Mouse (Mus musculus): ENCODE data around the gene Cacna1e. TPM values are rescaled to one million over a fixed set of nuclear protein-coding genes. Genes with fewer than 3 reads are reported as not detected.

Gene Cacna1e
- total and polyA plus RNA-seq, 3 experiments, result 0.60 to 8.5 (median 2.5) TPM

DNA sequence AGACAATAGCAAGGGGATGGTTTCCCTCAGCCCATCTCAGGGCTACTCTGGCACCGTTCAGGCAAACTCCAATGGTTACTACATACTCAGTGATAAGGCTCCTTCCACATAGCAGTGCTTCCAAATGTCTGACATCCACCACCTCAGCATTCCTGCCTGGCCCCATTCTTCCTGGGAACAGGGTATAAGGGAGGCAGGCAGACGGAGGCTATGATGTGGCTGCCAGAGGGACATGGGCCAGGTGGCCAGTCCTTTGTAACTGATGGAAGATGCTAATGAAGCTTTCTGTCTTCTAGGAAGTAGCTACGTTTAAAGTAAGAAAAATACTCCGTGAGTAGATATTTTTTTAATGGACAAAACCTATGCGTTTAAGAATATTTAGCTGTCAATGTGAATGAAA lies 3.7 kb upstream of the Cacna1e start:
- Histone ChIP-seq H3K27me3 (replicated peaks) (no peaks in the 10 kb centered on the region), H3K9me3 (replicated peaks; ENCODE audit: low read length) (peaks cover 5% of the 10 kb centered on the region)
- dilution Hi-C loops (cut with MboI; ENCODE audit: extremely low pct_ligation_motif_present, extremely low pct_unique_long_range_greater_than_20kb, low sequenced_read_pairs), result no loop called here

GRCm38 (mm10) chr1:154887546-154887945 lies 3.2 kb upstream of the Cacna1e start:
- no peaks in the 10 kb centered on the region for H3K36me3 ChIP-seq (replicated peaks in 1 of 2; ENCODE audit: control insufficient read depth in 1 of 2, insufficient read depth in 1 of 2, low read length in 1 of 2)
- dilution Hi-C loops (cut with MboI; ENCODE audit: extremely low pct_ligation_motif_present, extremely low pct_unique_long_range_greater_than_20kb, low sequenced_read_pairs) (no loop called here), in situ Hi-C loops (cut with MboI; ENCODE audit: low pct_ligation_motif_present, low pct_unique_long_range_greater_than_20kb, low sequenced_read_pairs) (loop anchor here (10.0 kb wide), 3 partner anchors 103 to 603 kb away; no protein-coding TSS in a partner anchor)
- H3K27ac ChIP-seq (ENCODE audit: insufficient read depth, low read depth), result no peak overlapping the region
- H3K27me3 ChIP-seq (replicated peaks), result no peaks in the 10 kb centered on the region
- DNase-seq (ENCODE audit: extremely low read depth), result no peak
- peaks cover 16% of the 10 kb centered on the region for H3K79me2 ChIP-seq (replicated peaks; ENCODE audit: control insufficient read depth, extremely low read depth, insufficient read depth, poor library complexity, severe bottlenecking)
- peaks cover 1% of the 10 kb centered on the region for H3K9me3 ChIP-seq (replicated peaks; ENCODE audit: low read length)
- no peak overlapping the region for H3K4me3 ChIP-seq (replicated peaks in 1 of 3; ENCODE audit: low read depth in 2 of 3, low read length in 2 of 3, poor library complexity in 1 of 3)
- H3K9ac ChIP-seq (ENCODE audit: insufficient read depth, low read depth), result no peak overlapping the region
- H3K4me1 ChIP-seq (ENCODE audit: control insufficient read depth in 1 of 2, insufficient read depth in 2 of 2), result peaks cover 0 to 6% of the 10 kb centered on the region in 2 experiments; a peak in 2 of 4 replicates
- no peak for TF ChIP-seq CTCF (conservative IDR thresholded peaks at IDR 0.05 in 1 of 2, IDR thresholded peaks at IDR 0.05 in 1 of 2; ENCODE audit: low read depth in 2 of 2, low read length in 2 of 2)
- no peak for TF ChIP-seq USF2 (conservative IDR thresholded peaks at IDR 0.05; ENCODE audit: low read depth, low read length)
- TF ChIP-seq CHD1 (IDR thresholded peaks at IDR 0.05; ENCODE audit: low read depth, low read length), result no peak
- TF ChIP-seq EP300 (IDR thresholded peaks at IDR 0.05; ENCODE audit: low read length), result no peak
- no peak for TF ChIP-seq USF1 (IDR thresholded peaks at IDR 0.05; ENCODE audit: low read depth, low read length)
- no peak for TF ChIP-seq UBTF (IDR thresholded peaks at IDR 0.05; ENCODE audit: low read depth, low read length)
- TF ChIP-seq ELF1 (IDR thresholded peaks at IDR 0.05; ENCODE audit: low read depth, low read length), result no peak
- no peak for TF ChIP-seq GABPA (IDR thresholded peaks at IDR 0.05; ENCODE audit: insufficient replicate concordance, low read depth, low read length)
- TF ChIP-seq JUN (IDR thresholded peaks at IDR 0.05; ENCODE audit: insufficient read depth, low read depth, low read length), result no peak
- H3K4me2 ChIP-seq (ENCODE audit: insufficient read depth, low read depth, poor library complexity, severe bottlenecking), result no peak overlapping the region

More for the DNA sequence above, 3.7 kb upstream of the Cacna1e start:
- peaks cover 0 to 6% of the 10 kb centered on the region in 2 experiments; a peak in 2 of 4 replicates for H3K4me1 ChIP-seq (ENCODE audit: control insufficient read depth in 1 of 2, insufficient read depth in 2 of 2)
- TF ChIP-seq MAFK (IDR thresholded peaks at IDR 0.05; ENCODE audit: insufficient replicate concordance, low read length) (no peak), KAT2A (IDR thresholded peaks at IDR 0.05; ENCODE audit: insufficient replicate concordance, low read length) (no peak), NRF1 (IDR thresholded peaks at IDR 0.05; ENCODE audit: low read depth, low read length) (no peak), USF1 (IDR thresholded peaks at IDR 0.05; ENCODE audit: low read depth, low read length) (no peak), MAZ (IDR thresholded peaks at IDR 0.05; ENCODE audit: low read depth, low read length) (no peak), IRF4 (IDR thresholded peaks at IDR 0.05; ENCODE audit: low read depth, low read length) (no peak), RCOR1 (conservative IDR thresholded peaks at IDR 0.05; ENCODE audit: low read depth, low read length) (no peak), PAX5 (IDR thresholded peaks at IDR 0.05; ENCODE audit: low read length) (no peak), JUND (conservative IDR thresholded peaks at IDR 0.05; ENCODE audit: low read depth, low read length) (no peak), MYC (IDR thresholded peaks at IDR 0.05; ENCODE audit: low read depth, low read length) (no peak), ZKSCAN1 (IDR thresholded peaks at IDR 0.05; ENCODE audit: borderline replicate concordance, low read depth, low read length) (no peak), UBTF (IDR thresholded peaks at IDR 0.05; ENCODE audit: low read depth, low read length) (no peak), SIN3A (IDR thresholded peaks at IDR 0.05; ENCODE audit: low read length) (no peak)
- in situ Hi-C loops (cut with MboI; ENCODE audit: low pct_ligation_motif_present, low pct_unique_long_range_greater_than_20kb, low sequenced_read_pairs), result loop anchor here (10.0 kb wide), 3 partner anchors 103 to 603 kb away; no protein-coding TSS in a partner anchor
- H3K4me3 ChIP-seq (replicated peaks in 1 of 3; ENCODE audit: low read depth in 2 of 3, low read length in 2 of 3, poor library complexity in 1 of 3), result no peak overlapping the region
- peaks cover 11% of the 10 kb centered on the region for H3K79me2 ChIP-seq (replicated peaks; ENCODE audit: control insufficient read depth, extremely low read depth, insufficient read depth, poor library complexity, severe bottlenecking)
- DNase-seq (ENCODE audit: extremely low read depth), result no peak
- no peak overlapping the region for H3K9ac ChIP-seq (ENCODE audit: insufficient read depth, low read depth)
- no peak overlapping the region for H3K27ac ChIP-seq (ENCODE audit: insufficient read depth, low read depth)
- H3K36me3 ChIP-seq (replicated peaks in 1 of 2; ENCODE audit: control insufficient read depth in 1 of 2, insufficient read depth in 1 of 2, low read length in 1 of 2), result no peaks in the 10 kb centered on the region
- H3K4me2 ChIP-seq (ENCODE audit: insufficient read depth, low read depth, poor library complexity, severe bottlenecking), result no peak overlapping the region
